Mouse (Mus musculus) hindbrain, embryonic 14.5 days (tissue): ENCODE measurements at regions not wholly inside any gene's neighbourhood (a gene's known extent, or its start where the extent isn't known, plus 50 kb on each side); places are given as distances from the start of the nearest gene placed in this dataset. TPM values are rescaled to one million over a fixed set of nuclear protein-coding genes. Genes with fewer than 3 reads are reported as not detected.

Source experiments
- ATAC-seq: fragments of 200-750 bp; cut with Nextera tagmentation; 2 replicates; pipeline ENCODE4 v1.8.0; 2017; ENCODE audit warnings: moderate number of reproducible peaks, mild to moderate bottlenecking, moderate TSS enrichment, moderate library complexity; ENCODE audit not compliant: low FRiP score
- DNase-seq: peaks from one replicate; pipeline ENCODE4 v3.0.0-alpha.2; 2015; ENCODE audit warnings: low spot score
- H3K27ac ChIP-seq: fragments of 300-500 bp; sonication (generic); 2 replicates; pipeline ENCODE4 v1.5.1; 2014; ENCODE audit warnings: mild to moderate bottlenecking, moderate library complexity
- H3K27me3 ChIP-seq: fragments of 300-500 bp; sonication (generic); 2 replicates; pipeline ENCODE4 v1.6.1; 2014; ENCODE audit warnings: mild to moderate bottlenecking, low read length, mixed read lengths; ENCODE audit not compliant: control insufficient read depth, insufficient read depth
- H3K36me3 ChIP-seq: fragments of 300-500 bp; sonication (generic); replicated peaks from 2 replicates; pipeline ENCODE4 v1.6.1; 2014; ENCODE audit not compliant: control insufficient read depth, insufficient read depth
- H3K4me1 ChIP-seq: fragments of 300-500 bp; sonication (generic); replicated peaks from 2 replicates; pipeline ENCODE4 v1.6.1; 2014; ENCODE audit warnings: antibody characterized with exemption, low read length, mixed read lengths; ENCODE audit not compliant: control insufficient read depth, insufficient read depth
- H3K4me2 ChIP-seq: fragments of 300-500 bp; sonication (generic); replicated peaks from 2 replicates; pipeline ENCODE4 v1.6.1; 2014; ENCODE audit warnings: mild to moderate bottlenecking, moderate library complexity
- H3K4me3 ChIP-seq: fragments of 300-500 bp; sonication (generic); replicated peaks from 2 replicates; pipeline ENCODE4 v1.5.1; 2014; ENCODE audit warnings: mild to moderate bottlenecking, low read length
- H3K9ac ChIP-seq: fragments of 300-500 bp; sonication (generic); 2 replicates; pipeline ENCODE4 v1.6.1; 2014
- H3K9me3 ChIP-seq: fragments of 300-500 bp; sonication (generic); 2 replicates; pipeline ENCODE4 v1.6.1; 2016; ENCODE audit warnings: low read length; ENCODE audit not compliant: control insufficient read depth
- WGBS: fragments of 180-500 bp; shearing (Covaris S2); extraction: QIAGEN DNeasy Blood & Tissue Kit; methylation state at CpG from one replicate; pipeline ENCODE4 v1.1.7; 2014; 5-methylcytosine and 5-hydroxymethylcytosine counted together
- microRNA-seq: library from miRNA; unstranded; fragments of <30 nt; microRNA quantifications from one replicate; pipeline ENCODE4, GENCODE M21; 2016

- ATAC-seq (peak; percentile 53; the same call in 1 of the 2 replicates), DNase-seq (no peak)
- peaks cover 26% of the 10 kb centered on the region for H3K4me1 ChIP-seq
Measured at GRCm38 (mm10) chr1:64190097-64190496, 68.0 kb upstream of the Klf7 start.

GRCm38 (mm10) chr1:64189471-64189870, 67.4 kb upstream of the Klf7 start:
- Histone ChIP-seq H3K4me3 (no peak overlapping the region), H3K9ac (no peak overlapping the region), H3K4me2 (no peak overlapping the region), H3K27me3 (no peaks in the 10 kb centered on the region), H3K4me1 (peaks cover 26% of the 10 kb centered on the region), H3K9me3 (no peaks in the 10 kb centered on the region), H3K27ac (peak overlapping the region; percentile 28; the same call in 1 of the 2 replicates), H3K36me3 (no peaks in the 10 kb centered on the region)
- WGBS: 41% methylated on average over 6 of the region's 6 CpGs
- DNase-seq: no peak
- peak; percentile 65; the same call in 1 of the 2 replicates for ATAC-seq

More at GRCm38 (mm10) chr1:64190097-64190496, 68.0 kb upstream of the Klf7 start:
- 15% methylated on average over 5 of the region's 5 CpGs for WGBS
- H3K27ac ChIP-seq: peak overlapping the region; percentile 28; the same call in 1 of the 2 replicates
- H3K4me2 ChIP-seq: no peak overlapping the region
- no peaks in the 10 kb centered on the region for H3K9me3 ChIP-seq
- H3K9ac ChIP-seq: no peak overlapping the region
- H3K4me3 ChIP-seq: no peak overlapping the region
- no peaks in the 10 kb centered on the region for H3K27me3 ChIP-seq
- no peaks in the 10 kb centered on the region for H3K36me3 ChIP-seq

GRCm38 (mm10) chr1:64187796-64188513, 65.9 kb upstream of the Klf7 start:
- Histone ChIP-seq H3K27ac (peak overlapping the region; percentile 47; the same call in 1 of the 2 replicates), H3K4me2 (no peak overlapping the region), H3K27me3 (no peaks in the 10 kb centered on the region), H3K4me3 (no peak overlapping the region), H3K9ac (no peak overlapping the region), H3K9me3 (no peaks in the 10 kb centered on the region), H3K36me3 (no peaks in the 10 kb centered on the region), H3K4me1 (peaks cover 18% of the 10 kb centered on the region)
- no peak for ATAC-seq
- DNase-seq: no peak
- 59% methylated on average over 11 of the region's 11 CpGs for WGBS

GRCm38 (mm10) chr1:64173708-64174107, 51.6 kb upstream of the Klf7 start:
- no peaks in the 10 kb centered on the region for H3K27me3 ChIP-seq
- peaks cover 20% of the 10 kb centered on the region for H3K4me1 ChIP-seq
- no peak overlapping the region for H3K9ac ChIP-seq
- H3K4me3 ChIP-seq: no peak overlapping the region
- DNase-seq: no peak
- 11% methylated on average over 4 of the region's 4 CpGs for WGBS
- H3K36me3 ChIP-seq: no peaks in the 10 kb centered on the region
- 0 out of 2 replicates have a peak overlapping the region, but pooled peaks have one; percentile 9 for H3K27ac ChIP-seq
- no peak overlapping the region; the same call in 1 of the 2 replicates for H3K4me2 ChIP-seq
- H3K9me3 ChIP-seq: no peaks in the 10 kb centered on the region
- ATAC-seq: peak; percentile 55; the same call in 1 of the 2 replicates

- Histone ChIP-seq H3K36me3 (no peaks in the 10 kb centered on the region), H3K4me1 (peaks cover 20% of the 10 kb centered on the region), H3K27ac (no peak overlapping the region), H3K4me2 (no peak overlapping the region), H3K27me3 (no peaks in the 10 kb centered on the region), H3K4me3 (no peak overlapping the region), H3K9me3 (no peaks in the 10 kb centered on the region), H3K9ac (no peak overlapping the region)
- 42% methylated on average over 2 of the region's 2 CpGs for WGBS
- no peak for DNase-seq
- ATAC-seq: no peak
Measured at GRCm38 (mm10) chr1:64172122-64172521, 50.0 kb upstream of the Klf7 start.

Small RNA genes in the stretch of these regions (microRNA-seq; reads per million reads assigned to microRNA genes)
- gene Gm25748: not detected
